Mouse (Mus musculus) lung, embryonic 16.5 days (tissue): ENCODE measurements at regions not wholly inside any gene's neighbourhood (a gene's known extent, or its start where the extent isn't known, plus 50 kb on each side); places are given as distances from the start of the nearest gene placed in this dataset.

ENCODE experiments used
- ATAC-seq: fragments of 200-750 bp; cut with Nextera tagmentation; 2 replicates; pipeline ENCODE4 v1.8.0; 2017; ENCODE audit warnings: low read depth, mild to moderate bottlenecking, moderate library complexity
- H3K27ac ChIP-seq: fragments of 300-500 bp; sonication (generic); 2 replicates; pipeline ENCODE4 v1.5.1; 2014; ENCODE audit warnings: mild to moderate bottlenecking, control low read depth, low read length
- H3K27me3 ChIP-seq: fragments of 300-500 bp; sonication (generic); 2 replicates; pipeline ENCODE4 v1.6.1; 2014; ENCODE audit warnings: low read depth, low read length, mixed read lengths; ENCODE audit not compliant: control insufficient read depth, insufficient read depth
- H3K36me3 ChIP-seq: fragments of 300-500 bp; sonication (generic); 2 replicates; pipeline ENCODE4 v1.6.1; 2014; ENCODE audit warnings: low read length; ENCODE audit not compliant: control insufficient read depth, insufficient read depth
- H3K4me1 ChIP-seq: fragments of 300-500 bp; sonication (generic); replicated peaks from 2 replicates; pipeline ENCODE4 v1.6.1; 2014; ENCODE audit warnings: low read length, mixed read lengths; ENCODE audit not compliant: control insufficient read depth, insufficient read depth
- H3K4me2 ChIP-seq: fragments of 300-500 bp; sonication (generic); 2 replicates; pipeline ENCODE4 v1.6.1; 2014; ENCODE audit warnings: low read depth, low read length, control low read depth
- H3K4me3 ChIP-seq: fragments of 300-500 bp; sonication (generic); 2 replicates; pipeline ENCODE4 v1.5.1; 2014; ENCODE audit warnings: mild to moderate bottlenecking, low read length, control low read depth
- H3K9ac ChIP-seq: fragments of 300-500 bp; sonication (generic); 2 replicates; pipeline ENCODE4 v1.6.1; 2014; ENCODE audit warnings: low read length, control low read depth
- H3K9me3 ChIP-seq: fragments of 300-500 bp; sonication (generic); 2 replicates; pipeline ENCODE4 v1.6.1; 2016; ENCODE audit warnings: low read length; ENCODE audit not compliant: control insufficient read depth
- WGBS: fragments of 180-500 bp; shearing (Covaris S2); extraction: QIAGEN DNeasy Blood & Tissue Kit; methylation state at CpG from one replicate; pipeline ENCODE4 v1.1.7; 2014; 5-methylcytosine and 5-hydroxymethylcytosine counted together

DNA sequence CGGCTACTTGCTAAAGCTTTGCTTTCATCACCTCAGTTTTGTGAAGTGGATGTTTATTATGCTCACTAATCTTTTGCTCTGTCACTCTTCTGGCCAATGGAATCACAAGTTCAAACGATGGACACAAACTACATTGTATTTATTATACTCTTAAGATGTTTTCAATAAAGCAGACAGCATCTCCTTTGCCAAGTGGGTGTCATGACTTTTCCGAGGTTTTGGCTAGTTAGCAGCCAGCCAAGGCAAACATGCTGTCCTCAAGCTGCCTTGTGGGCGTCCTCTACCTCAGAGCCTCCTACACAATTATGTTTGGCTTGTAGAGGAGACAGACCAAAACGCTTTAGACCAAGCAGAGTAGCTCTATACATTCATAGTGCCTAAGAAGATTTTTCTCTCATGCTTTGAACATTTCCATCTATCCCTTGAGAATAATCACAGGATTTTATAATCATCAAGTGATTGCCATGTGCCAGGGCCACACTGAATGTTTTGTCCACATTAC lies 372.8 kb upstream of the Jag1 start:
- no peak for ATAC-seq
- WGBS = 46% methylated on average over 5 of the region's 5 CpGs

DNA sequence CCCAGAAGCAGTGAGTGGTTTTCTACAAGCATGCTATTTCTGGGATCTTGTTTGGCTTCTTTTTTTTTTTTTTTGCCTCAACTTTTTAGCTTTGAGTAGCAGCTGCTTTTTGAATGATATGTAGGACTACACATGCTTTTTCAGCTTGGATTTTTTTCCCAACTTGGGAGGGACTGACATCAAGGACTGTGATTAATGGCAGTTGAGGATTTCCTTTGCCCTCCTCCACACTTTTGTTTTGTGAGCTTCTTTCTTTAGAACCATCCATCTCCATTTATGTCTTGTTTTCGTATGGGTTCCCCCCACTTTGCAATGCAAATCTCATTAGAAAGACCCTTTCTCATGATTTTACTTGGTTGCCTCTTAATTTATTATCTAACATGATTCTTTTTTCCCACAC lies 352.3 kb upstream of the Jag1 start:
- no peak overlapping the region for H3K4me2 ChIP-seq
- ATAC-seq = no peak
- no peaks in the 10 kb centered on the region for H3K9me3 ChIP-seq
- H3K27ac ChIP-seq = no peak overlapping the region
- H3K4me3 ChIP-seq = no peak overlapping the region
- H3K9ac ChIP-seq = no peak overlapping the region
- WGBS = 53% methylated on average over 1 of the region's 1 CpGs
- no peaks in the 10 kb centered on the region for H3K27me3 ChIP-seq
- H3K4me1 ChIP-seq = no peaks in the 10 kb centered on the region
- no peaks in the 10 kb centered on the region for H3K36me3 ChIP-seq

More for the DNA sequence above, 372.8 kb upstream of the Jag1 start:
- no peak overlapping the region for H3K4me2 ChIP-seq
- no peak overlapping the region for H3K27ac ChIP-seq
- H3K36me3 ChIP-seq = no peaks in the 10 kb centered on the region
- H3K9me3 ChIP-seq = no peaks in the 10 kb centered on the region
- H3K27me3 ChIP-seq = no peaks in the 10 kb centered on the region
- no peaks in the 10 kb centered on the region for H3K4me1 ChIP-seq
- no peak overlapping the region for H3K9ac ChIP-seq
- H3K4me3 ChIP-seq = no peak overlapping the region

DNA sequence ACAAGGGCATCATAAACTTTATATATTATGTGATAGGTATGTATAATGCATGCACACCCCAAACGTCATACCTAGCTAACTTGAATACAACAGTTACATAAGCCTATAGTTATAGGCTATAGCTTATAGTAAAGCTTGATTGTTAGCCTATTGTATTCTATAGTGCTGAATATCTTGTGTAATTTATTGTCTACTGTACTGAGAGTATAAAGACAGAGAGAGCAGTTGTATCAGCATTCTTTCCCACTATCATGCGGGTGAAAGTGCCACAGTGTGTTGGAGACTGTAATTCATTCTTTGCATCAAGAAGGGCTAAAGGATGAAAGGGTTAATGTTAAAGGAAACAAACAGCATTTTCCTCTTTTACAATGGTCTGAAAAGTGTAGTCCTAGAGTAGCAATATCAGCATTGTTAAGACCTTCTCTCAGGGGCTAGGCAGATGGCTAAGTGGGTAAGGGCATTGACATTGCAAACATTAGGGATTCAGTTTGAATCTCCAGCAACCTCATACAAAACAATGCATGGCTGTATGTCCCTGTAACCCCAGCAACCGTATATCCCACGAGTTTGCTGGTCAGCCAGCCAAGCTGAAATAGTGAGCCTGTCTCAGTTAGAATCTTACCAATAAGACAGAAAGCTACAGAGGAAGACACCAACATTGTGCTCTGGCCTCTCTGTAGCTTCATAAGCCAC lies 340.8 kb upstream of the Jag1 start:
- no peak overlapping the region for H3K9ac ChIP-seq
- H3K36me3 ChIP-seq = no peaks in the 10 kb centered on the region
- H3K4me3 ChIP-seq = no peak overlapping the region
- no peaks in the 10 kb centered on the region for H3K27me3 ChIP-seq
- no peak overlapping the region for H3K4me2 ChIP-seq
- no peaks in the 10 kb centered on the region for H3K9me3 ChIP-seq
- no peaks in the 10 kb centered on the region for H3K4me1 ChIP-seq
- 47% methylated on average over 4 of the region's 4 CpGs for WGBS
- ATAC-seq = no peak
- H3K27ac ChIP-seq = no peak overlapping the region

DNA sequence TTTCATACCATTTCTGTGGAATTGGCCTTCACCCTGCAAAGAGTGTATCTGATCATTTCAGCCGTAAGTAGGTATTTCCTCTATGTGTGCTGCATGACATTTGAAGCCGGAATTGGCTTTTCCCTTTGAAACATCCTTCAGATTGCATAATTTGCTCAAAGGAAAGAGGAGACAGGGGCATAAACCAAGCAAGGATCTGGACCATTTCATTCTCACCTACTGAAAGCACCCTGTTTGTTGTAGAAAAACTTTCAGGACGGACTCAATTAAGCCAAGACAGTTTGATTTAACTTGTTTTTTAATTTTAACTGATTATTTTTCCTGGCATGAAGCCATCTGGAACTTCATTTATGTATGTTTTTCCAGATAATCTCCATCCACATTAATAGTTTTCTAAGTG lies 340.0 kb upstream of the Jag1 start:
- no peak for ATAC-seq
- Histone ChIP-seq H3K27me3 (no peaks in the 10 kb centered on the region), H3K9ac (no peak overlapping the region), H3K4me2 (no peak overlapping the region), H3K4me1 (no peaks in the 10 kb centered on the region), H3K9me3 (no peaks in the 10 kb centered on the region), H3K4me3 (no peak overlapping the region), H3K27ac (no peak overlapping the region), H3K36me3 (no peaks in the 10 kb centered on the region)
- WGBS = 38% methylated on average over 3 of the region's 3 CpGs

DNA sequence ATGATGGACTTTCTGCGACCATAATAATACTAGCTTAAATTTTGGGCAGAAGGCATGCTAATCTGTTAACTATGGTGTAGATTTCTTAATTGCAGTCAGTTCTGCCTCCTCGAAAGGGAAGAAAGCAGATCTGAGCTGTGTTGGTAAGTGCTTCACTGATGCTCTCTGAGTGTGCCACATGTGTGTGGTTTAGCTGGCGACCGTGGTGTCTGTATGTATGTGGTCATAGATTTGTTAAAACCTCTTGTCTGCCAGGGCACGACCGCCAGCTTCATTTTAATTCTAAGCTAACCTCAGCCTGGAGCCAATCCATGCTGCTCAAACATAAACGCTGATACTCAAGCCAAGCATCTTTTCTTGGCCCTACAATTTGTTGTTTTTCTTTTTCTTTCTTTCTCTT lies 330.5 kb upstream of the Jag1 start:
- H3K36me3 ChIP-seq = no peaks in the 10 kb centered on the region
- no peak overlapping the region for H3K9ac ChIP-seq
- no peak for ATAC-seq
- no peaks in the 10 kb centered on the region for H3K27me3 ChIP-seq
- 76% methylated on average over 7 of the region's 7 CpGs for WGBS
- H3K27ac ChIP-seq = no peak overlapping the region
- no peaks in the 10 kb centered on the region for H3K4me1 ChIP-seq
- H3K4me3 ChIP-seq = no peak overlapping the region
- H3K4me2 ChIP-seq = no peak overlapping the region
- no peaks in the 10 kb centered on the region for H3K9me3 ChIP-seq

- no peak for ATAC-seq
- Histone ChIP-seq H3K9ac (no peak overlapping the region), H3K4me2 (no peak overlapping the region), H3K4me1 (no peaks in the 10 kb centered on the region), H3K27ac (no peak overlapping the region), H3K36me3 (no peaks in the 10 kb centered on the region), H3K27me3 (no peaks in the 10 kb centered on the region), H3K9me3 (no peaks in the 10 kb centered on the region), H3K4me3 (no peak overlapping the region)
- 63% methylated on average over 5 of the region's 5 CpGs for WGBS
Observed at GRCm38 (mm10) chr2:137437741-137438140, 321.3 kb upstream of the Jag1 start.

- Histone ChIP-seq H3K4me2 (no peak overlapping the region), H3K27ac (no peak overlapping the region), H3K27me3 (no peaks in the 10 kb centered on the region), H3K36me3 (no peaks in the 10 kb centered on the region), H3K4me1 (no peaks in the 10 kb centered on the region), H3K9me3 (no peaks in the 10 kb centered on the region), H3K4me3 (no peak overlapping the region), H3K9ac (no peak overlapping the region)
- WGBS = 35% methylated on average over 4 of the region's 4 CpGs
- ATAC-seq = no peak
Observed at GRCm38 (mm10) chr2:137436161-137436560, 319.7 kb upstream of the Jag1 start.

DNA sequence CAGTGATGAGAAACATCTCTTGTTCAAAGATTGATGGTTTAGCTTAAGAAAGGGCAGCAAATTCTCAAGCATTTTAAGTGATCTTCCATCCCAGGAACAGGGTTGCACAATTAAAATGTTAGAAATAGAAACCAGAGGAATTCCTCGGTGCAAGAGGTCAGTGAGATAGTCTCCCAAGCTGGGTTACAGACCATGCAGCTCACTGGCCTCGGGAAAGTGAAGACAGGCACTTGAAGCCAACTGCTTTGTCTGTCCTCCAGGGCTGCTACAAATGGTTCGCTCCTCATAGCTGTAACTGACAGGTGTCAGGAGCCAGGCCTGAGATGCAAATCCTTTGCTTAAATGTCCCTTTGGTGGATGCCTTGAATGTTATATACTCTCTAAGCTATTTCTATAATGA lies 306.2 kb upstream of the Jag1 start:
- Histone ChIP-seq H3K9ac (no peak overlapping the region), H3K9me3 (no peaks in the 10 kb centered on the region), H3K27ac (no peak overlapping the region), H3K36me3 (no peaks in the 10 kb centered on the region), H3K4me3 (no peak overlapping the region), H3K4me1 (no peaks in the 10 kb centered on the region), H3K27me3 (no peaks in the 10 kb centered on the region), H3K4me2 (no peak overlapping the region)
- WGBS = 70% methylated on average over 3 of the region's 3 CpGs
- ATAC-seq = no peak

- no peak overlapping the region for H3K4me3 ChIP-seq
- H3K27me3 ChIP-seq = no peaks in the 10 kb centered on the region
- no peaks in the 10 kb centered on the region for H3K4me1 ChIP-seq
- no peak overlapping the region for H3K27ac ChIP-seq
- H3K9ac ChIP-seq = no peak overlapping the region
- H3K4me2 ChIP-seq = no peak overlapping the region
- ATAC-seq = no peak
- H3K9me3 ChIP-seq = no peaks in the 10 kb centered on the region
- no peaks in the 10 kb centered on the region for H3K36me3 ChIP-seq
- 32% methylated on average over 4 of the region's 4 CpGs for WGBS
Observed at GRCm38 (mm10) chr2:137419678-137420077, 303.2 kb upstream of the Jag1 start.

DNA sequence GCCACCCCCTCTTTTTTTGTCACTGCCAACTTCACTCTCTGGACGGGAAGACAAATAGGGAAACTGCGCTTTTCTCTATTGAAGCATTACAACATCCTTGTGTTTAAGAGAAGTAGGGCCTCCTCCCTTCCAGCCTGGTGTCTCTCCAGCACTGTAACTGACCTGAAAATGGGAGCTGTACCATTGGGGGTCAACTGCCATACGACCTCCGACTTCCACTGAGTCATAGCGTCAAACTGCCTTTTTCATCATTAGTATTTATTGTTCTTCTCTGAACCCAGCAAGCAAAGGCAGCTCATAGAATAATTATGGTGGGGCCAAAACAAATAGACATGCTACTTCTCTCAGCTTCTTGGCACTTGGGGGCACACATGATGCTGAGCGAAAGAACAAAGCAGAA lies 301.2 kb upstream of the Jag1 start:
- Histone ChIP-seq H3K27ac (no peak overlapping the region), H3K4me1 (no peaks in the 10 kb centered on the region), H3K4me3 (no peak overlapping the region), H3K9me3 (no peaks in the 10 kb centered on the region), H3K36me3 (no peaks in the 10 kb centered on the region), H3K9ac (no peak overlapping the region), H3K4me2 (no peak overlapping the region), H3K27me3 (no peaks in the 10 kb centered on the region)
- no peak for ATAC-seq
- 81% methylated on average over 6 of the region's 6 CpGs for WGBS
